Mouse (Mus musculus): ENCODE measurements around the gene Ubqln1. TPM values are rescaled to one million over a fixed set of nuclear protein-coding genes. Genes with fewer than 3 reads are reported as not detected.
A peak's percentile ranks its signal among the peaks of the same experiment; 100 is the strongest.

The Ubqln1 gene
- polyA plus RNA-seq, 1 experiment = 119 TPM

- TF ChIP-seq CTCF (IDR thresholded peaks at IDR 0.05; ENCODE audit: extremely low read depth, insufficient read depth, low read length) (no peak), POLR2A (IDR thresholded peaks at IDR 0.05; ENCODE audit: extremely low read depth, insufficient read depth, low read length) (no peak)
- peak overlapping the region; percentile 84 for H3K4me3 ChIP-seq (ENCODE audit: insufficient read depth, low read length)
- no peak overlapping the region for H3K27ac ChIP-seq (ENCODE audit: insufficient read depth, low read length)
- H3K4me1 ChIP-seq (ENCODE audit: control insufficient read depth, insufficient read depth, low read length) = 0 out of 2 replicates have a peak, but pooled peaks cover 2% of the 10 kb centered on the region
Measured at GRCm38 (mm10) chr13:58126862-58127765, 88.3 kb downstream of the Ubqln1 start.

Other genes starting within 250 kb of the Ubqln1 start
- gene Klhl3, start 102.1 kb downstream of the Ubqln1 start, polyA plus RNA-seq (2012; rRNA removed) = 24.8 and 28.1 TPM in 2 replicates
- 78.4 TPM in 2 replicates for gene Hnrnpa0, start 87.1 kb downstream of the Ubqln1 start, polyA plus RNA-seq (2012; rRNA removed)
- 24.1 and 24.2 TPM in 2 replicates for gene Idnk, start 58.0 kb downstream of the Ubqln1 start, polyA plus RNA-seq (2012; rRNA removed)
- gene Gkap1, start 60.0 kb upstream of the Ubqln1 start, polyA plus RNA-seq (2012; rRNA removed) = 21.2 and 21.5 TPM in 2 replicates
- gene Kif27, start 143.5 kb upstream of the Ubqln1 start, polyA plus RNA-seq (2012; rRNA removed) = 1.5 and 1.6 TPM in 2 replicates
- 7.8 and 8.3 TPM in 2 replicates for gene 2210016F16Rik, start 169.6 kb upstream of the Ubqln1 start, polyA plus RNA-seq (2012; rRNA removed)
- gene Rmi1, start 186.6 kb upstream of the Ubqln1 start, polyA plus RNA-seq (2012; rRNA removed) = 12.2 and 13.3 TPM in 2 replicates
- gene Hnrnpk, start 187.7 kb upstream of the Ubqln1 start, polyA plus RNA-seq (2012; rRNA removed) = 341 and 350 TPM in 2 replicates